Mouse (Mus musculus) lung, embryonic 14.5 days (tissue): ENCODE measurements around the gene Nfam1. TPM values are rescaled to one million over a fixed set of nuclear protein-coding genes. Genes with fewer than 3 reads are reported as not detected.

Experiments used
- ATAC-seq: fragments of 200-750 bp; cut with Nextera tagmentation; 2 replicates; pipeline ENCODE4 v1.8.0; 2017; ENCODE audit warnings: mild to moderate bottlenecking, moderate TSS enrichment, moderate library complexity; ENCODE audit not compliant: insufficient read depth
- DNase-seq: peaks from one replicate; pipeline ENCODE4 v3.0.0-alpha.2; 2015
- H3K27ac ChIP-seq: fragments of 300-500 bp; sonication (generic); 2 replicates; pipeline ENCODE4 v1.5.1; 2014; ENCODE audit warnings: low read depth, mild to moderate bottlenecking, moderate library complexity
- H3K27me3 ChIP-seq: fragments of 300-500 bp; sonication (generic); 2 replicates; pipeline ENCODE4 v1.6.1; 2014; ENCODE audit warnings: low read length, control low read depth; ENCODE audit not compliant: insufficient read depth
- H3K36me3 ChIP-seq: fragments of 300-500 bp; sonication (generic); 2 replicates; pipeline ENCODE4 v1.6.1; 2014; ENCODE audit warnings: control low read depth; ENCODE audit not compliant: insufficient read depth
- H3K4me1 ChIP-seq: fragments of 300-500 bp; sonication (generic); 2 replicates; pipeline ENCODE4 v1.6.1; 2014; ENCODE audit warnings: antibody characterized with exemption, control low read depth; ENCODE audit not compliant: insufficient read depth
- H3K4me2 ChIP-seq: fragments of 300-500 bp; sonication (generic); 2 replicates; pipeline ENCODE4 v1.6.1; 2014; ENCODE audit warnings: mild to moderate bottlenecking
- H3K4me3 ChIP-seq: fragments of 300-500 bp; sonication (generic); 2 replicates; pipeline ENCODE4 v1.5.1; 2014; ENCODE audit warnings: low read depth, low read length
- H3K9ac ChIP-seq: fragments of 300-500 bp; sonication (generic); 2 replicates; pipeline ENCODE4 v1.6.1; 2014
- H3K9me3 ChIP-seq: fragments of 300-500 bp; sonication (generic); 2 replicates; pipeline ENCODE4 v1.6.1; 2016; ENCODE audit warnings: low read depth, low read length, control low read depth
- CTCF ChIP-seq: IDR thresholded peaks from 2 replicates; pipeline ENCODE4 v1.5.1; 2016; ENCODE audit warnings: antibody characterized with exemption, low read depth
- WGBS: fragments of 180-500 bp; shearing (Covaris S2); extraction: QIAGEN DNeasy Blood & Tissue Kit; methylation state at CpG from one replicate; pipeline ENCODE4 v1.1.7; 2014; 5-methylcytosine and 5-hydroxymethylcytosine counted together
- polyA plus RNA-seq: library from polyadenylated mRNA; unstranded; fragments of >200 nt; fragmentation: Nextera tagmentation; extraction: Ambion mirVana; gene quantifications from 2 replicates; pipeline ENCODE4 v1.2.1, GENCODE M21; 2014

Gene Nfam1
- polyA plus RNA-seq, 1 experiment from 2014 or later: 3.6 TPM

DNA sequence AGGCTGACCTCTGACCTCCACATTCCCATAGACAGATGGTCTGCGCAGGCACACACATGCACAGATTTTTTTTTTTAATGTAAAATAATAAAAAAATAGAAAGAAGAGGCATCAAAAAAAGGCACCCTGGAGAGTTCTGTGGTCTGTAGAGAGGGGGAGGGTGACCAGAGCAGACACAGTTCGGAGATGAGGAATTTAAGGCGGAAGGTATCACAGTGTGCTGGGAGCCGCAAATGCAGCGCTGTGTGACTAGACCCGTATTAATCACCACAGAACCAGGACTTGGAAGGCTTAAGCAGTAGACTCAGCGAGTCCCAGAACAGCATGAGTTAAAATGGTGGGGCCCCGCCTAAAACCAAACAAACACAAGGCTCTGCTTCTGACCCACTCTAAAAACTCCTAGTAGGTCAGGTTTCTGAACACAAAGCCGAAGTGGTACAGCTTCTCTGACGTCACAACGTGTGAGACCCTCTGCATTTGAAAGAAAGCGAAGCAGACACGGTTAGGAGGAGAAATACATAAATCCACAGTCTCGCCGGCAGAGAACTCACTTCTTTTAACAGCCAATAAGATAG is 25.7 kb downstream of the Nfam1 start:
- H3K4me3 ChIP-seq: no peak overlapping the region
- DNase-seq (peak; percentile 39), ATAC-seq (no peak)
- no peaks in the 10 kb centered on the region for H3K36me3 ChIP-seq
- no peak for TF ChIP-seq CTCF
- WGBS: 18% methylated on average over 15 of the region's 15 CpGs
- no peak overlapping the region for H3K27ac ChIP-seq
- H3K9me3 ChIP-seq: no peaks in the 10 kb centered on the region
- H3K4me2 ChIP-seq: peak overlapping the region; percentile 24; the same call in 1 of the 2 replicates
- peaks cover 7% of the 10 kb centered on the region; the same call in 1 of the 2 replicates for H3K4me1 ChIP-seq
- no peak overlapping the region for H3K9ac ChIP-seq
- H3K27me3 ChIP-seq: 0 out of 2 replicates have a peak, but pooled peaks cover 4% of the 10 kb centered on the region

DNA sequence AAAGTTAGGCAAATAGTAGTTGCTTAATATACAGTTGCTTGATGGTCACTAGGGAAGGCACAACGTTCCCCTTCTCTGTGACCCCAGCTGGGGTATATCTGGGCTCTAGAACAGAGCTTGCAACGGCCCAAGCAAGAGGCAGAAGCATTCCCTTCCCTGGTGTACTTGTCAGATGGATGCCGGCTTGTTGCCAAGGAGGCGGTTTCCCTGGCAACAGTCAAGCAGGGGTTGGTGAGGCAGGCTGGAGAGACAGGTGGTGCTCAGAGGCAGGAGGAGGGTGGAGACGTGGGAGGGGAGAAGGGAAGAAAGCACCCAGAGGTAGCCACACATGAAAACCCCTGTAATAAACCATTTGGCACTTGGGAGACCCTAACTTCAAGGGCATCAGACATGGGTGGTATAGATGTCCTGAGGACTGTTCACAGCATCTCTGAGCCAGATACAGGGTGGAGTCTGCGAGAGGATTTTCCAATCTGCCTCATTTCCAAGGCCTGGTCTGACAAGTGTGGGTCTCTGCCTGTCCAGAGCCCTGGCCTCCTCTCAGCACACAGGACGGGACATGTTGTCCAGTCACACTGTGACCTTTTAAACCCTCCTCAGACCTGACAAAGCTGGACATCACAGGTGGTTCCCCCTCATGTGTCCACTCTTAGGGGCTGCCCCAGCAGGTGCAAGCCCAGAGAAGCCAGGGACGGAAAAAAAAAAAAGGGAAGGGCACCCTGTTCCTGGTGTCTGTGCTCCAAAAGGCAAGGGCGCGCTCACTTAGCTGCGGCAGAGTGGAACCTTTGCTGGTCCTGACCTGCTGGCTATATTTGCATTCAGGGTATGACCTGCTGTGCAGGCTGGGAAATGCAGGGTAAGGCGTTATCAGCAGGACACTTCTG is 30.2 kb downstream of the Nfam1 start:
- ATAC-seq: no peak
- DNase-seq: no peak
- Histone ChIP-seq H3K4me2 (no peak overlapping the region), H3K4me3 (no peak overlapping the region), H3K27me3 (0 out of 2 replicates have a peak, but pooled peaks cover 4% of the 10 kb centered on the region), H3K36me3 (no peaks in the 10 kb centered on the region), H3K9ac (no peak overlapping the region), H3K4me1 (no peaks in the 10 kb centered on the region), H3K27ac (no peak overlapping the region), H3K9me3 (no peaks in the 10 kb centered on the region)
- TF ChIP-seq CTCF: no peak
- WGBS: 41% methylated on average over 12 of the region's 12 CpGs

DNA sequence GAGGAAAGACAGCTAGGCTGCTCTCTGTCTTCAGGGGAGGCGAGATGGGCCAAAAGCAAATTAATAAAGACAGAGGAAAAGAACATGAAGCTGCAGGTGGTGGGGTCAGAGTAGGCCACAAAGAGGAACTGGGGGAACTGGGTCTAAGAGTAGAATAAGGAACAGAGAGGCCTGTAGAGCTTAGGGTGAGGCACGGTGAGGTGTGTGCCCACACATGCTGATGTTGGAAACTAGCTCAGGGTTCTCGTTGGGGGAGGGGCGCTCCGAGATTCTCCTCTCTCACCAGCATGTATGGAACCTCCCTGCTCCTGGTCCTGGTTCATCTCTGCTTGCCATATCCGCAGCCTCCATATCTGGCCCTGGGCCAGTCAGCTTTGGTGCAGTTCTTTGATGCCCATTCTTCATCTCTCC is 34.3 kb downstream of the Nfam1 start:
- H3K27me3 ChIP-seq: 0 out of 2 replicates have a peak, but pooled peaks cover 4% of the 10 kb centered on the region
- no peak overlapping the region for H3K4me3 ChIP-seq
- H3K36me3 ChIP-seq: no peaks in the 10 kb centered on the region
- no peak overlapping the region for H3K4me2 ChIP-seq
- H3K4me1 ChIP-seq: peaks cover 5% of the 10 kb centered on the region; the same call in 1 of the 2 replicates
- no peaks in the 10 kb centered on the region for H3K9me3 ChIP-seq
- H3K27ac ChIP-seq: no peak overlapping the region
- ATAC-seq: no peak
- TF ChIP-seq CTCF: no peak
- 81% methylated on average over 6 of the region's 6 CpGs for WGBS
- DNase-seq: no peak
- no peak overlapping the region for H3K9ac ChIP-seq

DNA sequence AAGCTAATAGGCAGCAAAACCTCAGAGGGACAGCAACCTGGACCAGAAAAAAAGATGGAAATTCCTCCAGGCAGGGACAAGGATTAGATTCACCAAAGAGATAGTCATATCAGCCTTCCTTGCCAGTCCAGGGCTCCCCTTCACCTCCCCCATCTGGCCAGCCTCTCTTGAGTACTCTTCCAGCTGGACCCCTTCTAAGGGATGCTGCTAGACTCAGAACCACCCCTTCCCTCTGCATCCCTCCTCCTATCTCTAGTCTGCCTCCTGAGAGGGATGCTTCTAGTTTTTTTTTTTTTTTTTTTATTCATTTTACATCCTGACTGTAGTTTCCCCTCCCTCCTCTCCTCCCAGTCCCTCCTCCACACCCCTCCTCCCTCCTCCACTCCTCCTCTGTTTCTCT is 36.7 kb downstream of the Nfam1 start:
- no peaks in the 10 kb centered on the region for H3K27me3 ChIP-seq
- H3K4me3 ChIP-seq: no peak overlapping the region
- H3K4me1 ChIP-seq: peaks cover 5% of the 10 kb centered on the region; the same call in 1 of the 2 replicates
- ATAC-seq (0 out of 2 replicates have a peak, but pooled peaks have one; percentile 13), DNase-seq (no peak)
- H3K9me3 ChIP-seq: no peaks in the 10 kb centered on the region
- no peak overlapping the region for H3K9ac ChIP-seq
- H3K36me3 ChIP-seq: no peaks in the 10 kb centered on the region
- TF ChIP-seq CTCF: no peak
- no peak overlapping the region for H3K27ac ChIP-seq
- H3K4me2 ChIP-seq: no peak overlapping the region

DNA sequence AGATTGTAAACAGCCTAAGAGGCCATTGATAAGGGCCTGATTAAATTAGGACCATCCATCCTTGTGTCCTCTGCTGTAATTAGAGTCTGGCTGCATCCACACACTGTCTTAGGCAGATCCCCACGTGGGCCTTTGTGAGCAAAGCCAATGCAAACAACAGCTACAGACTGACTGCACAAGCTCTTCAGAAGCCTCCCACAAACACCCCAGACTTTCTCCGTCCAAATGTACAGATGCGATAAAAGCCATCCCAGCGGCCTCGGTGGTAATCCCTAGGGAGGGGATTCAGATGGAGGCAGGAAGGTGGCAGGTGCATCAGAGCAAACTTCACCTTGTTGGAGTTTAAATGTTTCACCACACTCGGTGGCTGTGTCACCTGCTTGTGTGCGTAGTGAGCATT is 37.9 kb downstream of the Nfam1 start:
- Histone ChIP-seq H3K4me1 (peaks cover 5% of the 10 kb centered on the region; the same call in 1 of the 2 replicates), H3K27me3 (no peaks in the 10 kb centered on the region), H3K27ac (no peak overlapping the region), H3K36me3 (no peaks in the 10 kb centered on the region), H3K9ac (no peak overlapping the region), H3K9me3 (no peaks in the 10 kb centered on the region), H3K4me2 (no peak overlapping the region), H3K4me3 (no peak overlapping the region)
- ATAC-seq (no peak; the same call in 1 of the 2 replicates), DNase-seq (no peak)
- 48% methylated on average over 7 of the region's 7 CpGs for WGBS
- TF ChIP-seq CTCF: no peak

DNA sequence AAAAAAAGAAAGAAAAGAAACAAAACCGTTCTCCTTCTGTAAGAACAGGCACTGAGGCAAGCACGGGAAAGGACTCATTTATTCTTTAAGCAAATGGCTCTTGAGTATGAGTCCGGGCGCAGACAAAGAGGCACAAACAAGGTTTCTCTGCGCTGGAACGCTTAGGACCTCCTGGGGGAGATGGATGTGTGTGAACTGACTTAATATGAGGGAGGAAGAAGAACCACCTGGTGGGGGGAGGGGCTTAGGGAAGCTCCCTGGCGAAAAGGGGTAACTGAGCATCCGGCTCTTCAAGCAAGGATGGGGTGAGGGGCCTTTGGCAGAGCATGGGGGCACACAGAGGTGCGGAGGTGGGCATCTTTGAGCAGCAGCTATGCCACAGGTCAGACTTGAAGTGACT is 40.2 kb downstream of the Nfam1 start:
- Histone ChIP-seq H3K27ac (no peak overlapping the region), H3K36me3 (no peaks in the 10 kb centered on the region), H3K9me3 (no peaks in the 10 kb centered on the region), H3K27me3 (0 out of 2 replicates have a peak, but pooled peaks cover 3% of the 10 kb centered on the region), H3K4me2 (no peak overlapping the region), H3K9ac (no peak overlapping the region), H3K4me3 (no peak overlapping the region), H3K4me1 (peaks cover 8% of the 10 kb centered on the region; the same call in 1 of the 2 replicates)
- 64% methylated on average over 9 of the region's 9 CpGs for WGBS
- ATAC-seq (no peak), DNase-seq (no peak)
- no peak for TF ChIP-seq CTCF

DNA sequence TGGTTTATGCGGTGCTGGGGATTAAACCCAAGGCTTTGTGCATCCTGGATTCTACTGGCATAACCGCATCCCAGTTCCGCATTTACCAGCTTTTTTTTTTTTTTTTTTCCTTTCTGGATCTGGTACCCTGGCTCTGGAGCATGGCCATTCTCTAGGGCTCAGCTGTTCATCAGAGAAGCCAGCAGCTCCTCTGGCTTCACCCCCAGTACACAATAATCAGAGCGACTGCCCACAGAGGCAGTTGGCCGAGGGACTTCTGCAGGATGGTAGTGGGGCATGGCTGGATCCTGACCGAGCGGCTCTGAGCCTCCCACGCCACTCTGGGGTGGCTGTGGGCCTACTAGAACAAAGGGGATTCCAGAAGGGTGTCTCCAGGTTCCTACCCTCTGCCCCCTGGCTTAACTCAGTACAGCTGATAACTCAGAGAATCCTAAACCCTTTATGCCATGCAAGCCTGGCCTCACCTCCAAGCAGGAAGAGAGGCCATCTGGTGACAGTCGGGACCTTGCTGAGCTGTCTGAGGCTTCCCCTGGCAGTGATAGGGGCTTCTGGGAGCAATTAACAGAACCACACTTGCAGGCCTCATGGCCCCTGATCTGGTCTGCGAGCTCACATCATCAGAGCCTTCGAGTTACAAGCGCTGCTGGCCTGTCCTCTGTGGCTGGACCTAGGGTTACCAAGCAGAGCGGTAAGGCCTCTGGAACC is 40.9 kb downstream of the Nfam1 start:
- Histone ChIP-seq H3K4me2 (no peak overlapping the region), H3K9me3 (no peaks in the 10 kb centered on the region), H3K4me1 (peaks cover 9% of the 10 kb centered on the region; the same call in 1 of the 2 replicates), H3K27me3 (0 out of 2 replicates have a peak, but pooled peaks cover 4% of the 10 kb centered on the region), H3K9ac (no peak overlapping the region), H3K27ac (no peak overlapping the region), H3K4me3 (no peak overlapping the region), H3K36me3 (no peaks in the 10 kb centered on the region)
- ATAC-seq (no peak), DNase-seq (no peak)
- 79% methylated on average over 13 of the region's 13 CpGs for WGBS
- no peak for TF ChIP-seq CTCF
